Mouse (Mus musculus): ENCODE results near the gene Srgap3.

DNA sequence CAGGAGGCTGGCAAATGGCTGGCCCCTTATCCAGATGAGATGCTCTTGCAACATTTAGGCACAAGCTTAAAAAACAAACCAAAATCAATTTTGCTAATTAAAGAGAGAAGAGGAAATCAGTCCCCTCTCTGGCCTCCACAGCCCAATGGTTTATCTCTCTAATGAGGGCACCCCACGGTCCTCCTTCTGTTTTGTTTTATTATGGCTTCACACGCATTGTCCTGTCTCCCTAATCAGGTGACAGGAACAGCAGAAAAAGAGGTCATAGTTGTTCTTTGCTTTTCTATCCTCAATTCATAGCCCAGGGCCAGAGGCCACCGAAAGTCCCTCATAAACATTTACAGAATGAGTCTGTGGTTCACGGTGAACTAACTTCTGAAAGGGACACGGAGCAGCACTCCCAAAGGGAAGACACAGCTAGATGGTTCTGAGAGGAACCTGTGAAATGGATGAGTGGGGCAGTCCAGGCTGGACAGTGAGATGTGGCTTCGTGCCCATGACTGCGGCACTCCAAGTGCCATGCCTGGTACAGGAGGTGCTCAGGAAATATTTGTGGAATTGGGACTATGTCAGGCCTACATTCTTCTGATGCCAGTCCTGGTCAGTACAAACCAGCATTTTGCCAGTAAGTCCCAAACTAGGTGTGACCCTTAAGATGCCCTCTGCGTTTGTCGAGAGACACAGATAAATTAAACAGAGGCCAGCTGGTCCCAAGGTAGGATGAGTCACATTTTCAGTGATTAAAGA, 73.8 kb downstream of the Srgap3 start:
- no peak for TF ChIP-seq CTCF (IDR thresholded peaks at IDR 0.05; ENCODE audit: control insufficient read depth, insufficient read depth, insufficient read length)
- TF ChIP-seq MAX (IDR thresholded peaks at IDR 0.05), result no peak
- no peak for TF ChIP-seq MYOD1 (IDR thresholded peaks at IDR 0.05; ENCODE audit: control insufficient read depth, insufficient read length, low read depth)
- no peak for TF ChIP-seq MYOG (IDR thresholded peaks at IDR 0.05; ENCODE audit: control insufficient read depth, extremely low read depth, insufficient read length)

All from C2C12 (cell line).